Mouse (Mus musculus) ES-E14 (cell line): Measurements from ENCODE around the gene Dlk2. TPM values are rescaled to one million over a fixed set of nuclear protein-coding genes. Genes with fewer than 3 reads are reported as not detected.
A peak's percentile ranks its signal among the peaks of the same experiment; 100 is the strongest.

ENCODE experiments used
- DNase-seq: peaks from one replicate; pipeline ENCODE4 v3.0.0-alpha.2; 2013; ENCODE audit warnings: low read depth, low spot score
- H3K27ac ChIP-seq: 2 replicates; pipeline ENCODE4 v1.5.1; 2012; ENCODE audit warnings: low read depth, mild to moderate bottlenecking, low read length, moderate library complexity, mixed read lengths; ENCODE audit not compliant: poor library complexity, insufficient read depth, severe bottlenecking
- H3K36me3 ChIP-seq: 2 replicates; pipeline ENCODE4 v1.6.1; 2012; ENCODE audit warnings: mild to moderate bottlenecking, low read length, moderate library complexity, mixed read lengths; ENCODE audit not compliant: control insufficient read depth, poor library complexity, insufficient read depth, severe bottlenecking
- H3K4me1 ChIP-seq, 2 experiments: fragments of 150-350 bp in 1 of 2; sonication (generic) in 1 of 2; 2 replicates each; pipeline ENCODE4 v1.6.1; 2012; ENCODE audit warnings: low read length in 2 of 2, mild to moderate bottlenecking in 1 of 2, mixed read lengths in 1 of 2; ENCODE audit not compliant: control insufficient read depth in 2 of 2, insufficient read depth in 2 of 2, poor library complexity in 1 of 2
- H3K4me3 ChIP-seq, 2 experiments: fragments of 150-350 bp in 1 of 2; sonication (generic) in 1 of 2; 2 replicates each; pipeline ENCODE4 v1.5.1; 2012; ENCODE audit warnings: low read length in 2 of 2, low read depth in 1 of 2, mild to moderate bottlenecking in 1 of 2, mixed read lengths in 1 of 2; ENCODE audit not compliant: insufficient read depth in 1 of 2, poor library complexity in 1 of 2, severe bottlenecking in 1 of 2
- H3K9ac ChIP-seq: 2 replicates; pipeline ENCODE4 v1.6.1; 2012; ENCODE audit warnings: low read depth, mild to moderate bottlenecking, low read length, mixed read lengths; ENCODE audit not compliant: poor library complexity, insufficient read depth, severe bottlenecking
- H3K9me3 ChIP-seq: fragments of 150-350 bp; sonication (generic); 2 replicates; pipeline ENCODE4 v1.6.1; 2012; ENCODE audit warnings: low read depth, mild to moderate bottlenecking, low read length; ENCODE audit not compliant: control insufficient read depth, insufficient read depth
- CHD2 ChIP-seq: IDR thresholded peaks from 2 replicates; pipeline ENCODE4 v1.6.1; 2014; ENCODE audit warnings: mild to moderate bottlenecking, low read depth, low read length, inconsistent platforms
- HCFC1 ChIP-seq: IDR thresholded peaks from 2 replicates; pipeline ENCODE4 v1.6.1; 2012; ENCODE audit warnings: low read length, inconsistent platforms, borderline replicate concordance; ENCODE audit not compliant: insufficient read depth
- MAFK ChIP-seq: IDR thresholded peaks from 2 replicates; pipeline ENCODE4 v1.6.1; 2014; ENCODE audit warnings: mild to moderate bottlenecking, low read depth, low read length, inconsistent platforms; ENCODE audit not compliant: insufficient read depth
- ZC3H11A ChIP-seq: IDR thresholded peaks from 2 replicates; pipeline ENCODE4 v1.6.1; 2012; ENCODE audit warnings: low read depth, mild to moderate bottlenecking, inconsistent platforms, low read length, borderline replicate concordance
- ZNF384 ChIP-seq: IDR thresholded peaks from 2 replicates; pipeline ENCODE4 v1.6.1; 2012; ENCODE audit warnings: low read depth, low read length, inconsistent platforms
- in situ Hi-C, 2 experiments: fragments of 600-800 bp; cut with MboI; formaldehyde crosslinking; loops; one replicate each; pipeline ENCODE4 v1.15.1; 2025; ENCODE audit warnings: low sequenced_read_pairs in 2 of 2, inconsistent platforms in 1 of 2; ENCODE audit not compliant: unreplicated experiment in 2 of 2
- total RNA-seq: library from RNA; depleted of rRNA; stranded (reverse); fragments of 300-350 nt; gene quantifications from 2 replicates; pipeline ENCODE4 v1.2.3, GENCODE M21; 2012; rRNA removed

Dlk2 gene
- 1.3 and 1.4 TPM in 2 replicates for total RNA-seq

- Histone ChIP-seq H3K4me3 (peak within 1 kb of the TSS; percentile 57 to 70), H3K27ac (no peak within 1 kb of the TSS), H3K4me1 (no peaks in the 10 kb centered on the region), H3K36me3 (no peaks in the 10 kb centered on the region), H3K9me3 (no peaks in the 10 kb centered on the region), H3K9ac (peak within 1 kb of the TSS; percentile 12)
- no peak for TF ChIP-seq ZC3H11A
- TF ChIP-seq HCFC1, result no peak
- TF ChIP-seq CHD2, result no peak
- no peak for TF ChIP-seq MAFK
- no peak for TF ChIP-seq ZNF384
- in situ Hi-C loops, result no loop called here
- DNase-seq, result no peak
Observed at GRCm38 (mm10) chr17:46297364-46298219, at the start of gene Dlk2. Gene Dlk2, plus strand, starts transcription at chr17:46297421.

- H3K4me1 ChIP-seq, result peaks cover 0 to 12% of the 10 kb centered on the region in 2 experiments; a peak in 1 of 4 replicates
- in situ Hi-C loops, result no loop called here
- peaks cover 63% of the 10 kb centered on the region for H3K36me3 ChIP-seq
- DNase-seq, result peak; percentile 84
- peak within 1 kb of the TSS; percentile 20; the same call in 1 of the 2 replicates for H3K27ac ChIP-seq
- H3K9ac ChIP-seq, result peak within 1 kb of the TSS; percentile 95
- H3K9me3 ChIP-seq, result no peaks in the 10 kb centered on the region
- H3K4me3 ChIP-seq, result peak within 1 kb of the TSS; percentile 77 to 91
- no peak for TF ChIP-seq ZNF384
- no peak for TF ChIP-seq ZC3H11A
- peak; percentile 97 for TF ChIP-seq CHD2
- 0 out of 2 replicates have a peak, but pooled peaks have one; percentile 30 for TF ChIP-seq HCFC1
Observed at GRCm38 (mm10) chr17:46247512-46248188, 49.6 kb upstream of the Dlk2 start, which contains the start of the genes Polr1c and Yipf3. Gene Polr1c, minus strand, starts transcription at chr17:46248054. Gene Yipf3, plus strand, starts transcription at chr17:46248080.

- peak overlapping the region; percentile 77 to 91 for H3K4me3 ChIP-seq
- H3K36me3 ChIP-seq, result peaks cover 59% of the 10 kb centered on the region
- in situ Hi-C loops, result no loop called here
- no peak overlapping the region for H3K27ac ChIP-seq
- peak overlapping the region; percentile 95 for H3K9ac ChIP-seq
- no peak for DNase-seq
- H3K4me1 ChIP-seq, result peaks cover 0 to 10% of the 10 kb centered on the region in 2 experiments; a peak in 2 of 4 replicates
- TF ChIP-seq MAFK (no peak), HCFC1 (no peak), CHD2 (no peak), ZNF384 (no peak), ZC3H11A (no peak)
- no peaks in the 10 kb centered on the region for H3K9me3 ChIP-seq
Observed at GRCm38 (mm10) chr17:46248189-46248522, 49.1 kb upstream of the Dlk2 start.

DNA sequence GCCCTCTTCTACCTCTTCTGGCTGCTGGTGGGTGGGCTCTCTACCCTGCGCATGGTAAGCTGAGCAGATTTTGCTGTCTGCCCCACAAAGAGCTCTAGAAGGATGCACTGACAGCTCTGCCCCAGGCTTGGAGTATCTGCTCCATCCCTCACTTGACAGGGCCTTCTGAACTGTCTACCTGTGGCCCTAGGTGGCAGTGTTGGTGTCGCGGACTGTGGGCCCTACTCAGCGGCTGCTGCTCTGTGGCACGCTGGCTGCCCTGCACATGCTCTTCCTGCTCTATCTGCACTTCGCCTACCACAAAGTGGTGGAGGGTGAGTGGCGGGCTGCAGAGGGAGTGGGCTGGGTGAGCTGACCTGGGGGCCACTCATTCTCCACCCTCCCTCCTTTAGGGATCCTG, 46.0 kb upstream of the Dlk2 start:
- in situ Hi-C loops, result no loop called here
- TF ChIP-seq ZC3H11A (no peak), ZNF384 (no peak), CHD2 (no peak)
- H3K36me3 ChIP-seq, result peaks cover 32% of the 10 kb centered on the region
- peaks cover 0 to 17% of the 10 kb centered on the region in 2 experiments; a peak in 2 of 4 replicates for H3K4me1 ChIP-seq
- no peak overlapping the region for H3K4me3 ChIP-seq
- H3K9ac ChIP-seq, result no peak overlapping the region
- no peak overlapping the region for H3K27ac ChIP-seq
- DNase-seq, result no peak
- H3K9me3 ChIP-seq, result no peaks in the 10 kb centered on the region
